Mouse (Mus musculus): ENCODE data around the gene Fgf3. TPM values are rescaled to one million over a fixed set of nuclear protein-coding genes. Genes with fewer than 3 reads are reported as not detected.

The Fgf3 gene
- polyA plus RNA-seq, 1 experiment: not detected

GRCm38 (mm10) chr7:144807976-144808577 lies 29.8 kb upstream of the Fgf3 start:
- Histone ChIP-seq H3K4me1 (ENCODE audit: control insufficient read depth, insufficient read depth, low read length) (no peaks in the 10 kb centered on the region), H3K4me3 (ENCODE audit: insufficient read depth, low read length) (no peak overlapping the region), H3K27ac (ENCODE audit: insufficient read depth, low read length) (no peak overlapping the region)
- TF ChIP-seq POLR2A (IDR thresholded peaks at IDR 0.05; ENCODE audit: low read depth, low read length) (no peak), CTCF (IDR thresholded peaks at IDR 0.05; ENCODE audit: borderline replicate concordance, insufficient read depth, low read length) (no peak)

DNA sequence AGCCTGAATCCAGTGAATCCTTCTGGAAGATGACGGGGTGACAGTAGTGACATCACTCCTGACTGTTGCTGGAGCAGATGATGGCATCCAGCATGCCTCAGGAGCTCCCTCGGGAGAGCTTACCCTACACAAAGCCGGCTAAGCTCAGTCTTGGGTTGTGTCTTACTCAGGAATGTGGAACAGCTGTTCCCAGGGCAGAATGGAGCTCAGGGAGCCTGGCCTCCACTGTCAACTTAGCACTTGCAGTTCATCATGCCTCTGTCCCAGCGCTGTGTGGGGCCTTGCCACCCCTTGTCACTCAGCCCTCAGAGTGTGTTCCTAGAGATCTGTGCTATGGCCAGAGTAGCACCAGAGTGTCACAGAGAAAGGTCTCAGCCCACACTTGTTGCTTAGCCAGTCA lies 26.4 kb upstream of the Fgf3 start:
- H3K4me3 ChIP-seq (ENCODE audit: insufficient read depth, low read length): no peak overlapping the region
- no peak overlapping the region for H3K27ac ChIP-seq (ENCODE audit: insufficient read depth, low read length)
- H3K4me1 ChIP-seq (ENCODE audit: control insufficient read depth, insufficient read depth, low read length): no peaks in the 10 kb centered on the region
- TF ChIP-seq CTCF (IDR thresholded peaks at IDR 0.05; ENCODE audit: borderline replicate concordance, insufficient read depth, low read length) (no peak), POLR2A (IDR thresholded peaks at IDR 0.05; ENCODE audit: low read depth, low read length) (no peak)

- no peak overlapping the region for H3K4me3 ChIP-seq (ENCODE audit: insufficient read depth, low read length)
- TF ChIP-seq CTCF (IDR thresholded peaks at IDR 0.05; ENCODE audit: borderline replicate concordance, insufficient read depth, low read length): no peak
- no peak for TF ChIP-seq POLR2A (IDR thresholded peaks at IDR 0.05; ENCODE audit: low read depth, low read length)
- no peak overlapping the region for H3K27ac ChIP-seq (ENCODE audit: insufficient read depth, low read length)
- H3K4me1 ChIP-seq (ENCODE audit: control insufficient read depth, insufficient read depth, low read length): no peaks in the 10 kb centered on the region
These were observed 16.0 kb upstream of the Fgf3 start for GRCm38 (mm10) chr7:144821901-144822300.

DNA sequence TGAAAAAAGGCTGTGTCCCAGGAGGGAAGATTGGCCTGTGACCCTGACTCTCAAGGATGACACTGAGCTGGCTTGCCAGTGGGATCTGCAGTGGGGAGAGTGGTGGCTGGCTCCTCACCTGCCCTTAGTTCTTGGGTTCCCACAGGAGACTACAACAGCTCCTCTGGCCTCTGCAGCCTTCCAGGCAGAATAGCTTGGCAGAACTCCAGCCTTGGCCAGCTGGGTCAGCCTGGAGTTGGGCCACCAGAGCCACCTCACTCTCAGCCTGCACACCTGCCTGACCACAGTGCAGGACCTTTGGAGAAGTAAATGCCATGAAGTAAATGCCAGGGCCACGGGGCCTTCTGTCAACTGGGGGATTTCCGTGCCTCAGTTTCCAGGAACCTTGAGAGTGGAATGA lies 13.9 kb upstream of the Fgf3 start:
- no peak overlapping the region for H3K4me3 ChIP-seq (ENCODE audit: insufficient read depth, low read length)
- H3K27ac ChIP-seq (ENCODE audit: insufficient read depth, low read length): no peak overlapping the region
- H3K4me1 ChIP-seq (ENCODE audit: control insufficient read depth, insufficient read depth, low read length): no peaks in the 10 kb centered on the region
- TF ChIP-seq CTCF (IDR thresholded peaks at IDR 0.05; ENCODE audit: borderline replicate concordance, insufficient read depth, low read length): no peak
- TF ChIP-seq POLR2A (IDR thresholded peaks at IDR 0.05; ENCODE audit: low read depth, low read length): no peak

- H3K4me3 ChIP-seq (ENCODE audit: insufficient read depth, low read length): no peak overlapping the region
- H3K4me1 ChIP-seq (ENCODE audit: control insufficient read depth, insufficient read depth, low read length): no peaks in the 10 kb centered on the region
- no peak overlapping the region for H3K27ac ChIP-seq (ENCODE audit: insufficient read depth, low read length)
- TF ChIP-seq CTCF (IDR thresholded peaks at IDR 0.05; ENCODE audit: borderline replicate concordance, insufficient read depth, low read length) (no peak), POLR2A (IDR thresholded peaks at IDR 0.05; ENCODE audit: low read depth, low read length) (no peak)
These were observed 9.5 kb upstream of the Fgf3 start for GRCm38 (mm10) chr7:144828369-144828768.

DNA sequence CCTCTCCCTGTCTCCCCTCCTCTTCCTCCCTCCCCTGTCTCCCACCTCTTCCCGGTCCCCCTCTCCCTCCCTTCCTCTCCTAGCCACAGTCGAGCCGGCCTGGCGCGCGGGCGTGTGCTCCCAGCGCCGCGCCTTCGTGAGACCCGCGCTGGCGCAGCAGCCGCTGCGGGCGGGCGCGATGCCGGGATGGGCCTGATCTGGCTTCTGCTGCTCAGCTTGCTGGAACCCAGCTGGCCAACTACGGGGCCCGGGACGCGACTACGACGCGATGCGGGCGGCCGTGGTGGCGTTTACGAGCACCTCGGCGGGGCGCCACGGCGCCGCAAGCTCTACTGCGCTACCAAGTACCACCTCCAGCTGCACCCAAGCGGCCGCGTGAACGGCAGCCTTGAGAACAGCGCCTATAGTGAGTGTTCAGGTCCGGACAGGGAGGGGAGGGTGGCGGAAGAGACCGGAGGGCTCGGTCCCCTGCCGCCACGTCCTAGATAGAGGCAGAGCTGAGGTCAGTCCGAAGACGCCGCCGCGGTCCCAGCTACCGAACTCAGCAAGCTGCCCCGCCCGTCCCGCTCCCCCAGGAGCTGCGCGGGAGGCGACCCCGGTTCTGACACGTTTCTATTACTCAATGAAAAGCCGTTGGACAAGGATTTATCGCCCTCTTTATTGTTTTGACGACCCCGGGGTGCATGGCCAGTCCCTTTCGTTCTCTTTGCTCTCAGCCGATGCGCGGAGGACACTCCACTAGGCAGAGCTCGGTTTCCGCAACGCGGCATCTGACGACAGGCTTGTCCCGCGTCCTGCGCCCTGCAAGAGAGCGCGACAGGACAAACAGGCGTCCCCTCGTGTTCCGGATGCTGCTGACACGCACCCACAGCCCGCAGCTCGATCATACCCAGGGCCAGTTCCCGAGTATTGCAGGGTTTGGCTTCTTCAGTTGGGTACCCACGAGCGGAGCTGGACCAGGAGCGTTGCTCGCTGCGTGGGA lies 930 bp downstream of the Fgf3 start:
- Histone ChIP-seq H3K4me3 (ENCODE audit: insufficient read depth, low read length) (no peak overlapping the region), H3K27ac (ENCODE audit: insufficient read depth, low read length) (no peak overlapping the region), H3K4me1 (ENCODE audit: control insufficient read depth, insufficient read depth, low read length) (no peaks in the 10 kb centered on the region)
- TF ChIP-seq CTCF (IDR thresholded peaks at IDR 0.05; ENCODE audit: borderline replicate concordance, insufficient read depth, low read length) (no peak), POLR2A (IDR thresholded peaks at IDR 0.05; ENCODE audit: low read depth, low read length) (no peak)

- no peaks in the 10 kb centered on the region for H3K4me1 ChIP-seq (ENCODE audit: control insufficient read depth, insufficient read depth, low read length)
- H3K27ac ChIP-seq (ENCODE audit: insufficient read depth, low read length): no peak overlapping the region
- TF ChIP-seq POLR2A (IDR thresholded peaks at IDR 0.05; ENCODE audit: low read depth, low read length) (no peak), CTCF (IDR thresholded peaks at IDR 0.05; ENCODE audit: borderline replicate concordance, insufficient read depth, low read length) (peak; percentile 70; the same call in 1 of the 2 replicates)
- no peak overlapping the region for H3K4me3 ChIP-seq (ENCODE audit: insufficient read depth, low read length)
These were observed 8.3 kb downstream of the Fgf3 start for GRCm38 (mm10) chr7:144846158-144846557.

DNA sequence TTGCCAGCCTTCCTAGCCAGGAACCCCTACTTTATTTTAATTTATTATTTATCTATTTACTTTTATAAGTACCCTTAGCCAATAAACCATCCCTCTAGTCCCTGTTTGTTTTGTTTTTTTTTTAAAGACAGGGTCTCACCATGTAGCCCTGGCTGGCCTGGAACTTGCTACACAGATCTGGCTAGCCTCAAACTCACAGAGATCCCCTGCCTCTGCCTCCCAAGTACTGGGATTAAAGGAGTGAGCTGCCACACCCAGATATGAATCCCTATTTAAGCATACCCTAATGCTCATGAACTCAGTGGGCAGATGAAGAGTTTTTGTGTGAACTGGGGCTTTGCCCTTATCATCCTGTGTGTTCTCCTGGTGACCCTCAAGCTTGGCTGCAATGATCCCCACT lies 9.2 kb downstream of the Fgf3 start, which contains the start of gene Fgf4:
Gene Fgf4 (plus strand): TSS at position 301 of the 400 bp plus-strand sequence.
- no peaks in the 10 kb centered on the region for H3K4me1 ChIP-seq (ENCODE audit: control insufficient read depth, insufficient read depth, low read length)
- TF ChIP-seq POLR2A (IDR thresholded peaks at IDR 0.05; ENCODE audit: low read depth, low read length): no peak
- TF ChIP-seq CTCF (IDR thresholded peaks at IDR 0.05; ENCODE audit: borderline replicate concordance, insufficient read depth, low read length): no peak
- no peak within 1 kb of the TSS for H3K4me3 ChIP-seq (ENCODE audit: insufficient read depth, low read length)
- H3K27ac ChIP-seq (ENCODE audit: insufficient read depth, low read length): no peak within 1 kb of the TSS

DNA sequence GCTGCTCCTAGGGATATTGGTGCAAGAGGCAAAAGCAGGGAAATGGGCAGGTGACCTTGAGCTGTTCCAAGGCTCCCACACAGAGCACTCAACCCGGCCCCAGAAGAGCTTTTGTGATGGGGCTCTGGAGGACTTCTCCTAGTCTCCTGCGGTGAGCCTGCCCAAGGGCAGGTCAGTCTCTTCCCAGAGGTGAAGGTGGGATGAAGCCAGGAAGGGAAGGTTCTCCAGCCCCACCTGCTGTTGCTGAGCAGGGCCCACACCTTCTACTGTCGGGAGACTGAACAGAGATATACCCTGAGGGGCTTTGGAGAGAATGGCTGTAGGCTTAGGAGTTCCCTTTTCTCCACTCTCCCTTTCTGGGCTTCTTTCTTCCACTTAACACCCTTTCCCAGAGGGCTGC lies 13.4 kb downstream of the Fgf3 start:
- no peak overlapping the region for H3K4me3 ChIP-seq (ENCODE audit: insufficient read depth, low read length)
- H3K4me1 ChIP-seq (ENCODE audit: control insufficient read depth, insufficient read depth, low read length): no peaks in the 10 kb centered on the region
- no peak overlapping the region for H3K27ac ChIP-seq (ENCODE audit: insufficient read depth, low read length)
- TF ChIP-seq POLR2A (IDR thresholded peaks at IDR 0.05; ENCODE audit: low read depth, low read length) (no peak), CTCF (IDR thresholded peaks at IDR 0.05; ENCODE audit: borderline replicate concordance, insufficient read depth, low read length) (no peak)

DNA sequence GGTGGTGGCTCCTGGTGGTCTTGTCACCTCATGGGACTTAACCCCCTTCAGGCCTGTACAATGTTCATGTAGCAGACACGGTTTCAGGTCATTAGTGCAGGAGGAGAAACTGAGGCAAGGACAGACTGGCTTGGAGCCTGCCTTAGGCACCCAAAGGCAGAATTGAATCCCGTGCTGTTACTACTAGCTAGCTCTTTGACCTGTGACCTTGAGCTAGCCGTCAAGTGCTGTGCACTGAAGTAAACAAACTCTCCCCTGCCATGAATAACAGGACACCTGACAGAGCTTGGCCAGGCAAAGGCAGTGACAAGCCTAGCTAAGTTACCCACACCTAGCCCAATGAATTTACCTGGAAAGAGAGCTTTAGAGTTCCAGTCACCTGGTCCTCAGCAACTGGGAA lies 17.1 kb downstream of the Fgf3 start:
- H3K4me1 ChIP-seq (ENCODE audit: control insufficient read depth, insufficient read depth, low read length): no peaks in the 10 kb centered on the region
- TF ChIP-seq CTCF (IDR thresholded peaks at IDR 0.05; ENCODE audit: borderline replicate concordance, insufficient read depth, low read length): no peak
- TF ChIP-seq POLR2A (IDR thresholded peaks at IDR 0.05; ENCODE audit: low read depth, low read length): no peak
- H3K27ac ChIP-seq (ENCODE audit: insufficient read depth, low read length): no peak overlapping the region
- no peak overlapping the region for H3K4me3 ChIP-seq (ENCODE audit: insufficient read depth, low read length)

Measured in embryonic fibroblast, embryonic 13.5 days (primary cell).